Mouse (Mus musculus) forebrain, embryonic 12.5 days (tissue): ENCODE data around the gene Hdac1. TPM values are rescaled to one million over a fixed set of nuclear protein-coding genes. Genes with fewer than 3 reads are reported as not detected.
A peak's percentile ranks its signal among the peaks of the same experiment; 100 is the strongest.

Experiments
- ATAC-seq: fragments of 200-750 bp; cut with Nextera tagmentation; 2 replicates; pipeline ENCODE4 v1.8.0; 2017; ENCODE audit warnings: moderate TSS enrichment; ENCODE audit not compliant: low FRiP score
- H3K27ac ChIP-seq: fragments of 300-500 bp; sonication (generic); 2 replicates; pipeline ENCODE4 v1.5.1; 2016; ENCODE audit warnings: mild to moderate bottlenecking
- H3K27me3 ChIP-seq: fragments of 300-500 bp; sonication (generic); 2 replicates; pipeline ENCODE4 v1.6.1; 2016; ENCODE audit warnings: mild to moderate bottlenecking
- H3K36me3 ChIP-seq: fragments of 300-500 bp; sonication (generic); replicated peaks from 2 replicates; pipeline ENCODE4 v1.6.1; 2016; ENCODE audit warnings: mild to moderate bottlenecking
- H3K4me1 ChIP-seq: fragments of 300-500 bp; sonication (generic); 2 replicates; pipeline ENCODE4 v1.6.1; 2016
- H3K4me2 ChIP-seq: fragments of 300-500 bp; sonication (generic); 2 replicates; pipeline ENCODE4 v1.6.1; 2016; ENCODE audit warnings: mild to moderate bottlenecking, moderate library complexity
- H3K4me3 ChIP-seq: fragments of 300-500 bp; sonication (generic); replicated peaks from 2 replicates; pipeline ENCODE4 v1.5.1; 2016; ENCODE audit warnings: mild to moderate bottlenecking
- H3K9ac ChIP-seq: fragments of 300-500 bp; sonication (generic); 2 replicates; pipeline ENCODE4 v1.6.1; 2016; ENCODE audit warnings: mild to moderate bottlenecking
- H3K9me3 ChIP-seq: fragments of 300-500 bp; sonication (generic); 2 replicates; pipeline ENCODE4 v1.6.1; 2016
- WGBS: fragments of 180-500 bp; shearing (Covaris S2); methylation state at CpG from one replicate; pipeline ENCODE4 v1.1.7; 2016; 5-methylcytosine and 5-hydroxymethylcytosine counted together
- polyA plus RNA-seq: library from polyadenylated mRNA; unstranded; fragments of >200 nt; fragmentation: Nextera tagmentation; extraction: Ambion mirVana; gene quantifications from 2 replicates; pipeline ENCODE4 v1.2.1, GENCODE M21; 2016

Hdac1 gene
- polyA plus RNA-seq, 1 experiment from 2014 or later: 207 TPM

- Histone ChIP-seq H3K9me3 (no peaks in the 10 kb centered on the region), H3K9ac (no peak overlapping the region), H3K27ac (no peak overlapping the region), H3K36me3 (no peaks in the 10 kb centered on the region), H3K4me3 (no peak overlapping the region), H3K4me2 (no peak overlapping the region), H3K27me3 (no peaks in the 10 kb centered on the region), H3K4me1 (peaks cover 30% of the 10 kb centered on the region)
- ATAC-seq: no peak
- 75% methylated on average over 9 of the region's 10 CpGs for whole genome bisulfite sequencing
Observed at GRCm38 (mm10) chr4:129507434-129508236, 34.9 kb downstream of the Hdac1 start.

DNA sequence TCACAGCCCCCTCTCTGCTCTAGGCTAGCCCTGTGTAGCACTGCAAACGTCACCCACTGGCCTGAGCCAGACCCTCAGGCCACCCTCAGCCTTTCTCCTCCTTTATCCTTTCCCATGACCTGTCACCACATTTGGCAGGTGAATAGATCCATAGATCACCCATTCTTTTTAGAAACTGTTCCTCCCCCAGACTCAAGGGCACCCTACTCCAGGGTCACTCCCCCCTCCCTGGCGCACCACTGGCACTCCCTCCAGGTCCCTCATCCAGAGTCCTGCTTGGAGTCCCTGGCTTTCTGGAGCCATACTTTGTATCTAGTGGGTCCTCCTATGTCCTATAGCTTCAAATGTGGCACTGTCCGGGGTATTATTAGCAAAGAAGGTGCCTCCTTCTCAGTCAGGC, 37.0 kb downstream of the Hdac1 start:
- H3K4me2 ChIP-seq: no peak overlapping the region
- H3K27ac ChIP-seq: no peak overlapping the region
- H3K9me3 ChIP-seq: no peaks in the 10 kb centered on the region
- WGBS: 78% methylated on average over 3 of the region's 3 CpGs
- no peak overlapping the region for H3K9ac ChIP-seq
- no peaks in the 10 kb centered on the region for H3K27me3 ChIP-seq
- peaks cover 14% of the 10 kb centered on the region for H3K4me1 ChIP-seq
- H3K36me3 ChIP-seq: no peaks in the 10 kb centered on the region
- H3K4me3 ChIP-seq: no peak overlapping the region
- ATAC-seq: no peak

DNA sequence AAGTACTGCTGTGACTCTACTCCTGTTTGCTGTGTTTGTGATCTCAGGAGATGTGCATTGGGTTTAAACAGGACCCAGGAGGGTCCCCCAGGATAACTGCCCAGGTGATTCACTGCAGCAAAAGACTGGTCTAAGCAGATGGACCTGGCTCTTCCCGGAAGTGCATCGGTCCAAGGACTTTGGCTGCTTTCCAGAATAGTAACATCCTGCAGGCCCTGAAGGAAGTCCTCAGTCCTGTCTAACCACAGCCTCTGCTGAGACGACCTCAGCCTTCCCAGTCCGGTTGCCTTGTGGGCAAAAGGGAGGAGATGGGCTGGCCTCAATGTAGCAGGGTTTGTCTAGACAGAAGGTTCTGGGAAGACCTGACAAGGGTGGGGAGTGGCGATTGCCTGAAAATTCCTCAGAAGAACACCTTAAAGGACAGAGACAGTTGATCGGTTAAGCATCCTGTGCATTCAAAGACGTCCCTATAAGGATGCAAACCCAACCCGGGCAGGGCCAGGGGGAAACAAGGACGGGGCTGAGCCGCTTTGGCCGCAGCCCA, 39.5 kb downstream of the Hdac1 start:
- H3K4me2 ChIP-seq: no peak overlapping the region
- ATAC-seq: no peak
- H3K4me3 ChIP-seq: no peak overlapping the region
- H3K9ac ChIP-seq: no peak overlapping the region
- H3K9me3 ChIP-seq: no peaks in the 10 kb centered on the region
- no peaks in the 10 kb centered on the region for H3K27me3 ChIP-seq
- no peaks in the 10 kb centered on the region for H3K36me3 ChIP-seq
- 78% methylated on average over 11 of the region's 11 CpGs for WGBS
- H3K4me1 ChIP-seq: peaks cover 4% of the 10 kb centered on the region; the same call in 1 of the 2 replicates
- no peak overlapping the region for H3K27ac ChIP-seq

DNA sequence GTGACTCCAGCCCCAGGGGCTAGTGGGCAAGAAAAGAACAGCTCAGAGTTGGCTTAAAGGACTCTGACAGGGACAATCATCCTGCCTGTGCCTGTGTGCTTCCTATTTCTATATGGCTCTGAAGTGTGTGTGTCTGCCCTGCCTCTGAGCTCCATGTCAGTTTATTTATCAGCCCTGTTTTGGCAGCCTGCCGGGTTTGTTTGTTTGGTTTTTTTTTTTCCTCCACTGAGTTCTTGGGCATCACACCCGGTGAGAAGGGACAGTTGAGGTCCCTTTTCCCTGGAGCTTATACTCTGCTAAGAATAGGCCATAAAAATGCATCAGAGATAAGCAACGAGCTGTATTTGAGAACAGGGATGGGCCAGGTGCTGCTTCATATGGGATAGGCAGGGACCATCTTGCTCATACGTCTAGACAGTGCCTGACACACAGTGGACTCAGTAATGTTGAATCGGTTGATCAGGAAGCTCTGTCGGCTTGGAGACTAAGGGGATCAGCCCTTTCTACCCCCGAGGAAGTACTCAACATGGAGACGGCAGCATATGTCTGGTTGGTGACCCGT, 40.1 kb downstream of the Hdac1 start:
- 82% methylated on average over 9 of the region's 9 CpGs for WGBS
- no peaks in the 10 kb centered on the region for H3K36me3 ChIP-seq
- peaks cover 4% of the 10 kb centered on the region; the same call in 1 of the 2 replicates for H3K4me1 ChIP-seq
- no peak overlapping the region for H3K4me3 ChIP-seq
- ATAC-seq: no peak
- H3K27me3 ChIP-seq: no peaks in the 10 kb centered on the region
- no peak overlapping the region for H3K4me2 ChIP-seq
- no peaks in the 10 kb centered on the region for H3K9me3 ChIP-seq
- H3K9ac ChIP-seq: no peak overlapping the region
- H3K27ac ChIP-seq: no peak overlapping the region

GRCm38 (mm10) chr4:129500607-129501566, 41.6 kb downstream of the Hdac1 start:
- WGBS: 2% methylated on average over 46 of the region's 49 CpGs
- Histone ChIP-seq H3K4me2 (peak overlapping the region; percentile 77), H3K27ac (peak overlapping the region; percentile 75), H3K4me1 (peaks cover 16% of the 10 kb centered on the region), H3K27me3 (no peaks in the 10 kb centered on the region), H3K9ac (peak overlapping the region; percentile 63), H3K4me3 (peak overlapping the region; percentile 56), H3K36me3 (no peaks in the 10 kb centered on the region), H3K9me3 (no peaks in the 10 kb centered on the region)
- ATAC-seq: peak; percentile 90

- H3K27me3 ChIP-seq: no peaks in the 10 kb centered on the region
- H3K27ac ChIP-seq: peak overlapping the region; percentile 75
- peak overlapping the region; percentile 77 for H3K4me2 ChIP-seq
- peak overlapping the region; percentile 56; the same call in 1 of the 2 replicates for H3K4me3 ChIP-seq
- 78% methylated on average over 8 of the region's 8 CpGs for WGBS
- H3K9ac ChIP-seq: peak overlapping the region; percentile 63
- no peaks in the 10 kb centered on the region for H3K9me3 ChIP-seq
- H3K4me1 ChIP-seq: peaks cover 22% of the 10 kb centered on the region
- no peak for ATAC-seq
- no peaks in the 10 kb centered on the region for H3K36me3 ChIP-seq
Observed at GRCm38 (mm10) chr4:129500017-129500416, 42.5 kb downstream of the Hdac1 start.

DNA sequence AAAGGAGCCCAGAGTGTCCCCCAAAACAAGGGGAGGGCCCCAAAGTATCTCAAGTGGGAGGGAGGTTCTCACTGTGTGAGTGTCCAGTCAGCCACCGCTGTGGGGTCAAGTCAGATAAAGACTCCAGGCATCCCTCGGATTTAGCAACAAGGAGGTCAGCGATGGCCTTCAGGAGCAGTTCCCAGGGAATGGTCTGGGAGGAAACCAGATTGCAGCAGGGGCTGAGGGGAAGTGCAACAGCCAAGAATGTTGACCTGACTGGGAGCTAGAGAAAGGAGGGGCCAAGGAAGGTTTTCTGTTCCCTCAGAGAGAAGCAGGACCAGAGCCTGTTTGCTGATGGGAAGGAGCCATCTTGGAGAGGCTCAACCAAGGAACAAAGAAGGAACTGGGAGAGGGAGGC, 43.6 kb downstream of the Hdac1 start:
- Histone ChIP-seq H3K4me2 (no peak overlapping the region), H3K36me3 (no peaks in the 10 kb centered on the region), H3K27ac (no peak overlapping the region), H3K27me3 (no peaks in the 10 kb centered on the region), H3K9ac (no peak overlapping the region), H3K4me1 (peaks cover 22% of the 10 kb centered on the region), H3K4me3 (no peak overlapping the region), H3K9me3 (no peaks in the 10 kb centered on the region)
- no peak for ATAC-seq
- WGBS: 79% methylated on average over 3 of the region's 3 CpGs

DNA sequence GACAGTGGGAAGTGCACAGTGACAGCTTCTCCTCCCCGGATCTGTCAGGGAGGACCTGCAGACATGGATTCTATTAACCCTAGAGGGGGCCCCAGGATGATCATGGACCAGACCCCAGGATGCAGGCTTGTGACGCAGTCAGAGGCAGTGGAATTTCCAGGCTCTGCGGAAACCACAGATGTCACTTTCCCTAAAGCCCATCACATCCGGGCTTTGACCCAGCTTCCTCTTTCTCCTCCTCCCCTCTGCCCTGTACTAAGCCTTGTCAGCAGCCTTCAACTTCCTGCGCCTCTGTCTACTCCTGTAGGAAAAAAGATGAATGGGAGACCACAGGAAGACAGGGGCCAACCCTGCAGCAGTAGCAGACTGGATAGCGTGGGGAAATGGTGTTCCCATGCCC, 45.9 kb downstream of the Hdac1 start:
- H3K36me3 ChIP-seq: no peaks in the 10 kb centered on the region
- peak overlapping the region; percentile 21 for H3K4me2 ChIP-seq
- 0 out of 2 replicates have a peak overlapping the region, but pooled peaks have one; percentile 14 for H3K9ac ChIP-seq
- WGBS: 47% methylated on average over 6 of the region's 6 CpGs
- peaks cover 16% of the 10 kb centered on the region for H3K27me3 ChIP-seq
- H3K27ac ChIP-seq: peak overlapping the region; percentile 33
- H3K4me1 ChIP-seq: peaks cover 26% of the 10 kb centered on the region
- 0 out of 2 replicates have a peak, but pooled peaks have one; percentile 2 for ATAC-seq
- no peaks in the 10 kb centered on the region for H3K9me3 ChIP-seq
- H3K4me3 ChIP-seq: no peak overlapping the region

- peak; percentile 24; the same call in 1 of the 2 replicates for ATAC-seq
- no peak overlapping the region for H3K4me3 ChIP-seq
- peak overlapping the region; percentile 14 for H3K9ac ChIP-seq
- H3K4me1 ChIP-seq: peaks cover 33% of the 10 kb centered on the region
- no peaks in the 10 kb centered on the region for H3K36me3 ChIP-seq
- no peaks in the 10 kb centered on the region for H3K9me3 ChIP-seq
- H3K27me3 ChIP-seq: peaks cover 23% of the 10 kb centered on the region
- WGBS: 25% methylated on average over 16 of the region's 16 CpGs
- peak overlapping the region; percentile 21 for H3K4me2 ChIP-seq
- H3K27ac ChIP-seq: peak overlapping the region; percentile 33
Observed at GRCm38 (mm10) chr4:129495672-129496562, 46.6 kb downstream of the Hdac1 start.

DNA sequence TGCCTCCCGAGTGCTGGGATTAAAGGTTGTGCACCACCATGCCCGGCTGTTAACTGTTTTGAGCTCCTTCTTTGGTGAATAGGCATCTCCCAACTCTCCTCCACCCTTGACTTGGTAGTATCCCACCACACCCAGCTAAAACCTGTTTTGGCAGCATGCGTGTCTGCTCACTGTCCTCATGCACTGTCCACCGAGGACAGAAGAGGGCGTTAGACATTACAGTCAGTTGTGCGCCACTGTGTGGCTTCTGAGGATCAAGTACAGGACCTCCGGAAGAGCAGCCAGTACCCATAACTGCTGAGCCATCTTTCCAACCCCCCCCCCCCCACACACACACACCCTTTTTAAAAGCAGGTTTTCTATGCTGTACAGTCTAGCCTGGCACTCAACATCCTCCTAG, 47.8 kb downstream of the Hdac1 start:
- H3K27me3 ChIP-seq: peaks cover 32% of the 10 kb centered on the region
- no peaks in the 10 kb centered on the region for H3K36me3 ChIP-seq
- 77% methylated on average over 7 of the region's 7 CpGs for WGBS
- ATAC-seq: no peak
- H3K9ac ChIP-seq: no peak overlapping the region
- H3K27ac ChIP-seq: no peak overlapping the region
- H3K4me3 ChIP-seq: no peak overlapping the region
- no peak overlapping the region for H3K4me2 ChIP-seq
- no peaks in the 10 kb centered on the region for H3K9me3 ChIP-seq
- H3K4me1 ChIP-seq: peaks cover 34% of the 10 kb centered on the region
